Mouse (Mus musculus): ENCODE results near the gene Mospd3. TPM values are rescaled to one million over a fixed set of nuclear protein-coding genes. Genes with fewer than 3 reads are reported as not detected.
A peak's percentile ranks its signal among the peaks of the same experiment; 100 is the strongest.
"Not testable (repeated sequence)": the region's sequence is repeated elsewhere in the genome, so short reads cannot be mapped to it uniquely, and the experiment has no call there.

The Mospd3 gene
- polyA plus RNA-seq, 1 experiment from 2014 or later = 23.1 TPM

GRCm38 (mm10) chr5:137628498-137629305 lies 27.8 kb upstream of the Mospd3 start, which contains the start of the genes Fbxo24, Lrch4 and Gm20605:
Gene Fbxo24 (minus strand): TSS chr5:137629002.
Gene Lrch4 (plus strand): TSS chr5:137629121.
Gene Gm20605 (plus strand): TSS chr5:137629175.
- WGBS (ENCODE audit: insufficient replicate concordance) = under 1% methylated on average over 46 of the region's 46 CpGs
- H3K4me1 ChIP-seq (ENCODE audit: control insufficient read depth, low read depth, low read length) = peaks cover 31% of the 10 kb centered on the region
- peak within 1 kb of the TSS; percentile 83 for H3K9ac ChIP-seq (ENCODE audit: low read depth, low read length)
- peak; percentile 93 for ATAC-seq (ENCODE audit: low read depth)
- H3K36me3 ChIP-seq (ENCODE audit: control insufficient read depth, insufficient read depth) = peaks cover 1% of the 10 kb centered on the region
- H3K4me2 ChIP-seq (ENCODE audit: low read depth, low read length) = peak within 1 kb of the TSS; percentile 92
- H3K27ac ChIP-seq (ENCODE audit: low read length) = peak within 1 kb of the TSS; percentile 93
- H3K27me3 ChIP-seq (ENCODE audit: control insufficient read depth, insufficient read depth, low read depth, low read length) = no peaks in the 10 kb centered on the region
- H3K9me3 ChIP-seq (replicated peaks; ENCODE audit: control insufficient read depth, low read length) = no peaks in the 10 kb centered on the region
- H3K4me3 ChIP-seq (ENCODE audit: low read depth, low read length) = peak within 1 kb of the TSS; percentile 78

DNA sequence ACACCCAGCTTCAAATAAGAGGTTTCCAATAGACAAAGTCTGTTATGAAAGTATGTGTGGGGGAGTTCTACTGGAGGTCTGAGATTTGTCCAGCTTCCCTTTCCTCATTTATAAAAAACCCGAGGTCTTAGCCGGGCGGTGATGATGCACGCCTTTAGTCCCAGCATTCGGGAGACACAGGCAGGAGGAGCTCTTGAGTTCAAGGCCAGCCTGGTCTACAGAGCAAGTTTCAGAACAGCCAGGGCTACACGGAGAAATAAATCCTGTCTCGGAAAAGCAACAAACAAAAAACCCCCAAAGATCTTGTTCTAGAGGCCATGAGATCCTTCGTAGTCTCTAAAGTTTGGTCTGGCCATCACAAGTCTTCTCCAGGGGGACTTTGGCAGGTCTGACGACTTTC lies 27.1 kb upstream of the Mospd3 start:
- Histone ChIP-seq H3K9me3 (replicated peaks; ENCODE audit: control insufficient read depth, low read length) (no peaks in the 10 kb centered on the region), H3K4me3 (ENCODE audit: low read depth, low read length) (peak overlapping the region; percentile 67), H3K27ac (ENCODE audit: low read length) (peak overlapping the region; percentile 82), H3K27me3 (ENCODE audit: control insufficient read depth, insufficient read depth, low read depth, low read length) (no peaks in the 10 kb centered on the region), H3K4me2 (ENCODE audit: low read depth, low read length) (peak overlapping the region; percentile 81), H3K4me1 (ENCODE audit: control insufficient read depth, low read depth, low read length) (peaks cover 31% of the 10 kb centered on the region), H3K9ac (ENCODE audit: low read depth, low read length) (peak overlapping the region; percentile 73), H3K36me3 (ENCODE audit: control insufficient read depth, insufficient read depth) (no peaks in the 10 kb centered on the region)
- under 1% methylated on average over 9 of the region's 9 CpGs for WGBS (ENCODE audit: insufficient replicate concordance)
- no peak for ATAC-seq (ENCODE audit: low read depth)

DNA sequence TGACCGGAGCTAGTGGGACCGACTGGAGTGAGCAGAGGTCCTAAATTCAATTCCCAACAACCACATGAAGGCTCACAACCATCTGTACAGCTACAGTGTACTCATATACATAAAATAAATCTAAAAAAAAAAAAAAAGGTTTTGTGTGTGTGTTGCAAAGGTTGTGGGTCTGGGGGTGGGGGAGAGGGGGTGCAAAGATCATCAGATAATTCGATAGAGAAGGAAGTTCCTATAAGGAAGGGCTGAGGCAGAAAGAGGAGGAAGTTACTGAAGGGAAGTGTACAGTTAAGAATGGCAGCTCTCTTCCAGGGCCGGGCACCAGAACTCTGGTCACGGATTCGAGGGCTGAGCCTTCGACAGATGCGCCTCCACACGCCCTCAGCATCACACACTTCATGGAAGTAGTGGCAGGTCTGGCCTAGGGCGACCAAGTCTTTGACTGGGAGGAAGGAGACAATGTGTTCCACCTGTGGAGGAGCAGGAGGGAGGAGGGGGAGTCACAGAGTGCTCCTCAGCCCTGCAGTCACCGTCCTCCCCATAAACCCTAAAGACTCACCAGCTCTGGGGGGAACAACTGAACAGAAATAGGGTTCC lies 23.2 kb upstream of the Mospd3 start:
- Histone ChIP-seq H3K27me3 (ENCODE audit: control insufficient read depth, insufficient read depth, low read depth, low read length) (no peaks in the 10 kb centered on the region), H3K4me3 (ENCODE audit: low read depth, low read length) (no peak overlapping the region), H3K9ac (ENCODE audit: low read depth, low read length) (no peak overlapping the region), H3K27ac (ENCODE audit: low read length) (no peak overlapping the region), H3K4me2 (ENCODE audit: low read depth, low read length) (no peak overlapping the region), H3K36me3 (ENCODE audit: control insufficient read depth, insufficient read depth) (no peaks in the 10 kb centered on the region), H3K4me1 (ENCODE audit: control insufficient read depth, low read depth, low read length) (peaks cover 7% of the 10 kb centered on the region), H3K9me3 (replicated peaks; ENCODE audit: control insufficient read depth, low read length) (no peaks in the 10 kb centered on the region)
- ATAC-seq (ENCODE audit: low read depth) = no peak
- 37% methylated on average over 11 of the region's 11 CpGs for WGBS (ENCODE audit: insufficient replicate concordance)

GRCm38 (mm10) chr5:137615347-137615746 lies 14.5 kb upstream of the Mospd3 start:
- H3K4me1 ChIP-seq (ENCODE audit: control insufficient read depth, low read depth, low read length) = peaks cover 10% of the 10 kb centered on the region
- H3K9ac ChIP-seq (ENCODE audit: low read depth, low read length) = no peak overlapping the region
- H3K9me3 ChIP-seq (replicated peaks; ENCODE audit: control insufficient read depth, low read length) = no peaks in the 10 kb centered on the region
- 71% methylated on average over 7 of the region's 7 CpGs for WGBS (ENCODE audit: insufficient replicate concordance)
- H3K4me2 ChIP-seq (ENCODE audit: low read depth, low read length) = no peak overlapping the region
- no peak overlapping the region for H3K27ac ChIP-seq (ENCODE audit: low read length)
- no peaks in the 10 kb centered on the region for H3K36me3 ChIP-seq (ENCODE audit: control insufficient read depth, insufficient read depth)
- no peaks in the 10 kb centered on the region for H3K27me3 ChIP-seq (ENCODE audit: control insufficient read depth, insufficient read depth, low read depth, low read length)
- no peak overlapping the region for H3K4me3 ChIP-seq (ENCODE audit: low read depth, low read length)
- ATAC-seq (ENCODE audit: low read depth) = no peak

DNA sequence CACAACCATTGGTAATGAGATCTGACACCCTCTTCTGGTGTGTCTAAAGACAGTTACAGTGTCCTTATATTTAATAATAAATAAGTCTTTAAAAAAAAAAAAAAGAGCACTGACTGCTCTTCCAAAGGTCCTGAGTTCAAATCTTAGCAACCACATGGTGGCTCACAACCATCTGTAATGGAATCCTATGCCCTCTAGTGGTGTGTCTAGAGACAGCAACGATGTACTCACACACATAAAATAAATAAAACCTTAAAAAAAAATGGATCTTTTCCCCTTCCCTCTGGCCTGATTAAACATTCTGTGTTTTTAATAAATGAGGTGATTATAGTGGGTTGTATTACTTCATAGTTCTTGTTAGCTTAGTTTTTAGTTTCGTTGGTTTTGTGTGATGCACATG lies 14.1 kb upstream of the Mospd3 start:
- H3K4me2 ChIP-seq (ENCODE audit: low read depth, low read length); H3K4me3 ChIP-seq (ENCODE audit: low read depth, low read length); H3K9ac ChIP-seq (ENCODE audit: low read depth, low read length); ATAC-seq (ENCODE audit: low read depth); H3K9me3 ChIP-seq (replicated peaks; ENCODE audit: control insufficient read depth, low read length); H3K27me3 ChIP-seq (ENCODE audit: control insufficient read depth, insufficient read depth, low read depth, low read length); H3K27ac ChIP-seq (ENCODE audit: low read length); H3K36me3 ChIP-seq (ENCODE audit: control insufficient read depth, insufficient read depth): not testable (repeated sequence)
- 81% methylated on average over 2 of the region's 2 CpGs for WGBS (ENCODE audit: insufficient replicate concordance)
- peaks cover 13% of the 10 kb centered on the region for H3K4me1 ChIP-seq (ENCODE audit: control insufficient read depth, low read depth, low read length)

DNA sequence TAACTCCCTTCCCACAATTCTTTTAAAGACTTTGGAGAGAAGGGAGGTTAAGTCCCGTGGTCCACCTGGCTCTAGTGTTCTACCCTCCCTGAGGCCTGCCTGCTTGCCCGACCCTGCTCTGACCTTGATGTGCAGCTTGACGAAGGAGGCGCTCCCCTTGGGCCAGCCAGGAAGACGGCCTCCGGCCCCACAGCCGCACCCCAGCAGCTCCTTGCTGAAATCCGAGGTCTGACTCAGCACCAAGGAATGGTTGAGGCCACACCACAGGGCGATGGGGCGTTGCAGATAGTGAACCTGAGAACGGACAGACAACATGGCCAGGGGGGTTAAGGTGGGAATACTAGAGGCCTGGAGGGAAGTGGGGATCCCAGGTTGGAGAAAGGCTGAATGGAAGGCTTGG lies 12.7 kb upstream of the Mospd3 start, which contains the start of gene Pcolce:
Pcolce (minus strand) TSS at position 235 of the 400 bp plus-strand sequence.
- no peak within 1 kb of the TSS for H3K4me3 ChIP-seq (ENCODE audit: low read depth, low read length)
- no peaks in the 10 kb centered on the region for H3K27me3 ChIP-seq (ENCODE audit: control insufficient read depth, insufficient read depth, low read depth, low read length)
- no peak within 1 kb of the TSS for H3K9ac ChIP-seq (ENCODE audit: low read depth, low read length)
- no peak within 1 kb of the TSS for H3K4me2 ChIP-seq (ENCODE audit: low read depth, low read length)
- no peaks in the 10 kb centered on the region for H3K9me3 ChIP-seq (replicated peaks; ENCODE audit: control insufficient read depth, low read length)
- H3K4me1 ChIP-seq (ENCODE audit: control insufficient read depth, low read depth, low read length) = peaks cover 15% of the 10 kb centered on the region
- no peak for ATAC-seq (ENCODE audit: low read depth)
- no peak within 1 kb of the TSS for H3K27ac ChIP-seq (ENCODE audit: low read length)
- WGBS (ENCODE audit: insufficient replicate concordance) = 47% methylated on average over 11 of the region's 11 CpGs
- H3K36me3 ChIP-seq (ENCODE audit: control insufficient read depth, insufficient read depth) = no peaks in the 10 kb centered on the region

GRCm38 (mm10) chr5:137613076-137613475 lies 12.2 kb upstream of the Mospd3 start:
- 71% methylated on average over 5 of the region's 5 CpGs for WGBS (ENCODE audit: insufficient replicate concordance)
- H3K36me3 ChIP-seq (ENCODE audit: control insufficient read depth, insufficient read depth) = no peaks in the 10 kb centered on the region
- no peak overlapping the region for H3K27ac ChIP-seq (ENCODE audit: low read length)
- H3K4me3 ChIP-seq (ENCODE audit: low read depth, low read length) = no peak overlapping the region
- no peak for ATAC-seq (ENCODE audit: low read depth)
- H3K9me3 ChIP-seq (replicated peaks; ENCODE audit: control insufficient read depth, low read length) = no peaks in the 10 kb centered on the region
- H3K4me1 ChIP-seq (ENCODE audit: control insufficient read depth, low read depth, low read length) = peaks cover 15% of the 10 kb centered on the region
- H3K27me3 ChIP-seq (ENCODE audit: control insufficient read depth, insufficient read depth, low read depth, low read length) = no peaks in the 10 kb centered on the region
- no peak overlapping the region for H3K9ac ChIP-seq (ENCODE audit: low read depth, low read length)
- H3K4me2 ChIP-seq (ENCODE audit: low read depth, low read length) = no peak overlapping the region

- Histone ChIP-seq H3K4me3 (ENCODE audit: low read depth, low read length) (no peak overlapping the region), H3K9ac (ENCODE audit: low read depth, low read length) (peak overlapping the region; percentile 15; the same call in 1 of the 2 replicates), H3K27ac (ENCODE audit: low read length) (peak overlapping the region; percentile 61), H3K9me3 (replicated peaks; ENCODE audit: control insufficient read depth, low read length) (no peaks in the 10 kb centered on the region), H3K4me1 (ENCODE audit: control insufficient read depth, low read depth, low read length) (peaks cover 15% of the 10 kb centered on the region), H3K27me3 (ENCODE audit: control insufficient read depth, insufficient read depth, low read depth, low read length) (no peaks in the 10 kb centered on the region), H3K4me2 (ENCODE audit: low read depth, low read length) (peak overlapping the region; percentile 11; the same call in 1 of the 2 replicates), H3K36me3 (ENCODE audit: control insufficient read depth, insufficient read depth) (no peaks in the 10 kb centered on the region)
- no peak for ATAC-seq (ENCODE audit: low read depth)
- WGBS (ENCODE audit: insufficient replicate concordance) = 19% methylated on average over 6 of the region's 6 CpGs
Observed at GRCm38 (mm10) chr5:137611245-137611602, 10.4 kb upstream of the Mospd3 start.
